Mouse (Mus musculus) spleen, adult 2 months (tissue): ENCODE data around the gene Tldc2.

Source experiments
- CTCF ChIP-seq: fragments of 200-500 bp; IDR thresholded peaks from 2 replicates; pipeline ENCODE4 v1.5.1; 2011; ENCODE audit warnings: mild to moderate bottlenecking, inconsistent platforms; ENCODE audit not compliant: insufficient read depth, insufficient read length, insufficient replicate concordance; ENCODE audit errors: extremely low read depth
- POLR2A ChIP-seq: fragments of 200-500 bp; IDR thresholded peaks from 2 replicates; pipeline ENCODE4 v1.6.1; 2011; ENCODE audit warnings: low read depth, low read length, inconsistent platforms

- TF ChIP-seq CTCF (no peak), POLR2A (no peak)
These were observed 7.1 kb upstream of the Tldc2 start for GRCm38 (mm10) chr2:157079701-157080180.
